Mouse (Mus musculus): ENCODE data around the gene Gm9513.

Gm9513 gene

DNA sequence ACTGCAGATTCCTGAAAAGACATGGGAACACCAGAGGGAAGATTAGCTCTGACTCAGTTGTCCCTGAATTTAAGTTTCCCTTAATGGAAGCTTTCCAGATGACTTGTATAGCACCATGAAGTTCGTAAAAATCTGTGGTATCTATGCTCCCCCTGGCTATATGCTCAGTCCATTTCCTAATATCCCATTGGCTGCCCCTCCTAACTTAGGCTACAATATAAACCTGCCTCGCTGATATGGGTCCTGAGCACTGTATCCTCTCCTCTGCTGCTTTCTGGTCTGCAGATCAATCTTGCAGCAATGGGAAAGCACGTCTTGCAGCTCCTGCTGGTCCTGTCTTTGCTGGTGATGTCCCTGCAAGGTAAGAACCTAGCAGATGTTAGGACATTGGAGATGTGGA is at the start of gene Gm9513:
Gene Gm9513, plus strand, starts transcription at position 301 of the 400 bp plus-strand sequence.
- DNase-seq (ENCODE audit: low read depth): no peak

DNA sequence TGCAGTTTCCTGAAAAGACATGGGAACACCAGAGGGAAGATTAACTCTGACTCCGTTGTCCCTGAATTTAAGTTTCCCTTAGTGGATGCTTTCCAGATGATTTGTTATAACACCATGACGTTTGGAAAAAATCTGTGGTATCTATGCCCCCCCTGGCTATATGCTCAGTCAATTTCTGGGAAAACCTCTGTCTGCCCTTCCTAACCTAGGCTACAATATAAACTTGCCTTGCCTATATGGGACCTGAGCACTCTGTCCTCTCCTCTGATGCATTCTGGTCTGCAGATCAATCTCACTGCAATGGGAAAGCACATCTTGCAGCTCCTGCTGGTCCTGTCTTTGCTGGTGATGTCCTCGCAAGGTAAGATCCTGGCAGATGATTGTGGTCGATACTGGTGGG is 43.9 kb upstream of the Gm9513 start, which contains the start of gene Gm7257:
Gene Gm7257, plus strand, starts transcription at position 301 of the 400 bp plus-strand sequence.
- no peak for DNase-seq (ENCODE audit: low read depth)

DNA sequence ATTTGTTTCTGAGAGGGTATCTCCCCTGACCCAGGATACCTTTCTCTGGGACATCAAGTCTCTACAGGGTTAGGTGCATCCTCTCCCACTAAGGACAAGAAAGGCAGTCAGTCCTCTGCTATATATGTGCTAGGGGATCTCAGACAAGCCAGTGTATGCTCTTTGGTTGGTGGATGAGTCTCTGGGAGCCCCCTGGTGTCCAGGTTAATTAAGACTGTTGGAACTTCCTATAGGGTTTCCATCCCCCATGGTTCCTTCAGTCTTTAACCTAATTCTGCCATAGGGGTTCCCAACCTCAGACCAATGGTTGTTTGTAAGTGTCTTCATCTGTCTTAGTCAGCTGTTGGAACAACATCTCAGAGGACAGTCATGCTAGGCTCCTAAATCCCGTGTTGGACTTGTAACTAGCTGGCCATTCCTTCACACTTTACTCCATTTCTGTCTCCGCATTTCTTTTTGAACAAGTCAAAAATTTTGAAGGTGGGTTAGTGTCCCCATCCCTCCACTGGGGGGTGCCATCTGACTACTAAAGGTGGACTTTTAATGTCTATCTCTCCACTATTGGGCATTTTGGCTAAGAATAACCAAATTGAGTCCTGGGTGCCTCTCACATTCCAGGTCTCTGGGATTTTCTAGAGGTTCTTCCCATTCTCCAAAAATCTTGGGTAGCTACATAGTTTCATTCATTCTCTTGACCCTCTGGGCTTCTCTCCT is 40.2 kb upstream of the Gm9513 start:
- DNase-seq (ENCODE audit: low read depth): peak; percentile 32

DNA sequence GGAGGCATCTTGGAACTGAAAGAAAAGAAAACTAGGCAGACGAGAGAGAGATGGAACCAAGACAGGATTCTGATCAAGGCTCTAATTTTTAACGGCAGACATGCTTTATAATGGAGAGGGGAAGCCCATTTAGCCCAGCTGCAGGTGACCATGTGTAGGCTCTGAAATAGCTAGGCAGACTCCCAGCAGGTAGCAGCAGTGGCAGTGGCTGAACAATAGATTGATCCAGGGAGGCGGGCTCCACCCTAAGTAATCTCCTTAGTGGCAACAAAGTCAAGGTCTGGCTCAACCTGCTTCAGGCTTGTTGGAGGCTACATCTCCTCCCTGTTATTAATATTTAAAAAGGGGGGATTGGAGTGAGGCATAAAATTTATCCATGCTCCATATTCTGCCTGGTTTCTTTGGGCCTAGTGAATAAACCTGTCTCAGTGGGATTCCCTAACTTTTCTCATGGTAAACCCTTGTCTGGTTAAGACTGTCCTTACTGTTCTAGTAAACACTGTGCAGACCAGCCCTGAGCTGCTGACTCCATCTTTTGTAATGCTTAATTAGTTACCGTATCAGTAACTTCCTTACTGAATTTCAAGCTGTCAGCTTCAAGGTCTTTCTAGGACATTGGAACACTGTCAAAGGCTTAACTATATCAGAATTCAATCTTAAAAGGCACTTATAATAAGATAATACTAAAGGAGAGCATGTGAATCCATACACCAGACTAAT is 19.2 kb downstream of the Gm9513 start:
- DNase-seq (ENCODE audit: low read depth): no peak

DNA sequence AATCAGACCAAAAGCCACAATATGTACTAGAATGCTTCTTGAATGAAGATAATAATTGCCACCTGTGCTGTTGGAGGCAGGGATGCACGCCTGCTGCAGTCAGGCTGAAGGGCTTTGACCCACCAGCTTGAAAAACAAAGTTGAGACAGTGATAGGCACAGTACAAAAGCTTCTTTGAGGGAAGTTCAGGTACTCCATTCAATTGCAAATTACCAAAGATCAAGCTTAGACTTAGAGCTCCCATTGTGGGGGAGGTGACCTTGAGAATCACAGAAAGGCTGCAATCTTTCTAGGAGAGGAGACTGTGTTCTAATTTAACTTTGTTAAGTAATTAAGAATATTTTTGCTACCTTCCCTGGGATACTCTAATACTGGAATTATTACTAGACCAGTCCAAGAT is 20.4 kb downstream of the Gm9513 start:
- DNase-seq (ENCODE audit: low read depth): no peak

DNA sequence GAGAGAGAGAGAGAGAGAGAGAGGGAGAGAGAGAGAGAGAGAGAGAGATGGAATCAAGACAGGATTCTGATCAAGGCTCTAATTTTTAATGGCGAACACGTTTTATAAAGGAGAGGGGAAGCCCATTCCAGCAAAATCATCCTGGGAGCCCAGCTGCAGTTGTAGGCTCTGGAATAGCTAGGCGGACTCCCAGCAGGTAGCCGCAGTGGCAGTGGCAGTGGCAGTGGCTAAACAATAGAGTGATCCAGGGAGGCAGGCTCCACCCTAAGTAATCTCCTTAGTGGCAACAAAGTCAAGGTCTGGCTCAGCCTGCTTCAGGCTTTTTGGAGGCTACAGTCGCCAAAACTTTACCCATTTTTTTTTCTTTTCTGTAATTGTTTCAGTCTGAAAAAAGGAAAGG is 28.8 kb downstream of the Gm9513 start:
- no peak for DNase-seq (ENCODE audit: low read depth)

Measured in NIH3T3 (cell line).